Mouse (Mus musculus): Measurements from ENCODE around the gene Herpud1.

The Herpud1 gene

GRCm38 (mm10) chr8:94386214-94387026, at the start of gene Herpud1:
Herpud1 (plus strand) TSS chr8:94386438.
- WGBS: under 1% methylated on average over 65 of the region's 65 CpGs

DNA sequence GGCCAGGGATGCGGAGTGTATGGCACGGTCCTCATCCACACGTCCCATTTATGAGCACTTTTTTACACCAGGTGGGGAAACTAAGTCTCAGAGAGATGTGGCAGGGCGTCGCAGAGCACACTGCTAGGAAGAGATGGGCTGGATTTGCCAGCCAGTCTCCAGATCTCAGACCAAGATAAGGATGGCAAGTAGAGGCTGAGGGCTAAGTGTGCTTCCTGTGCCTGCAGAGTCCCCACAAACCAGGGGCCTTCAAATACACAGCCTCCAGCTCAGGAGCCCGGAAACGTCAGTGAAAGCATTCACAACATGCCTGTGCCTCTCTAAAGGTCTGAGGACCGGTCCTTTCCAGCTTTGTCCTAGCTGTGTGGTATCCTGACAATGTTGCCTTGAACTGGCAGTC, 48.7 kb upstream of the Herpud1 start:
- 84% methylated on average over 8 of the region's 8 CpGs for WGBS

- 90% methylated on average over 7 of the region's 7 CpGs for WGBS
Measured at GRCm38 (mm10) chr8:94340796-94341195, 45.4 kb upstream of the Herpud1 start.

- 90% methylated on average over 10 of the region's 10 CpGs for WGBS
Measured at GRCm38 (mm10) chr8:94342691-94343090, 43.5 kb upstream of the Herpud1 start.

DNA sequence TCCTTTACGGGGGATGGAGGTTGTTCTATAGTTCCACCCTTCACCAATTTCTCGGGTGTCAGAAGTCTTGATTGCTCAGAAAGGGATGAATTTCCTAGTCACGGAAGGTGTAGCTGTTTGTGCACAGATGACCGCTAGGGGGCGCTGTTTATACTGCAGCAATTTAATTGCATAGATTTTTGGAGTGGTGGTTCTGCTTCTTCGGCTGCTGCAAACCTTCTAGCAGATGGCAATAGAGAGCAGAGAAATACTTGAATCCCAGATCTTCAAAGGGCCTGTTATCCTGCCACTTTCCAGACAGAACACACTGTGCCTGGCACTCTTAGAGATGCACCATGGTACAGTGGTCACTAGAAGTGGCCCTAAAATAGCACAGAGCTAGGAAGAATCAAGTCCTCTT, 42.9 kb upstream of the Herpud1 start:
- WGBS: 11% methylated on average over 6 of the region's 6 CpGs

DNA sequence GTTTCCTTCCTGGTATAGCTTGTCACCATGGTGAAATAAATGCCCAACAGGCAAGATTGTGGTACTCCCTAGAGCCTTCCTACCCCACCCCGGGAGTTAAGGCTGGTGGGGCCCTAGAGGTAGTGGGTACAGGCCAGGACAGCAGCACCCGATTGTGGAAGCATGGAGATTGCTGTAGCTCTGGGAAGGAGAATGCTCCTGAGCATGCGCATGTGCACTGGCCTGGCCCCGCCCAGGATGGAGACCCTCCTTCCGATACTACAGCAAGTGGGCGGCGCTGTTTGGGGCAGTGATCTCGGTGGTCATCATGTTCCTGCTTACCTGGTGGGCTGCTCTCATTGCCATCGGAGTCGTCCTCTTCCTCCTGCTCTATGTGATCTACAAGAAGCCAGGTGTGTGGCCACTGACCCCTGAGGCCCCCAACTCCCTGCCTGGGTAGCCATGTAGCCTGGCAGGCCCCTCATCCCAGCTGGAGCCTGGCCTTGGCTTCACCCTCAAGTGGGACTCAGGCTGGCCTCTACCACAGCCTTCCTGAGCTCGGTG, 42.4 kb upstream of the Herpud1 start:
- 93% methylated on average over 11 of the region's 11 CpGs for WGBS

- WGBS: 91% methylated on average over 4 of the region's 4 CpGs
Measured at GRCm38 (mm10) chr8:94345657-94346056, 40.6 kb upstream of the Herpud1 start.

DNA sequence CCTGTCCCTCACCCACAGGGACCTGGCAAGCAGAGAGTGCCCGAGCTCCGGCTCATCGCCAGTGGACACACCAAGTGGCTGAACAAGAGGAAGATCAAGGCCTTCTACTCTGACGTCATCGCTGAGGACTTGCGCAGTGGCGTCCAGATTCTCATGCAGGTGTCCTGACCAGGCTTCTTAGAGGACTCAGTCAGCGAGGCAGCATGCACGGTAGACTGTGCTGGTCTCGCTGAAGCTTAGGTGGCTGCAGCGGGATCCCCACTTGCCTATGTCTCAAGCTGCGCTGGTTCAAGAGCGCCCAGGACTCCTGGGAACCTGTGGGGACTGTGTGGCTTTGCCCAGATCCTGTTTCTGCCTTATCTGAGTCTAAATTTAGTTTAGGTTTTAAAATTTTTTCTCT, 40.0 kb upstream of the Herpud1 start:
- WGBS: 95% methylated on average over 13 of the region's 13 CpGs

GRCm38 (mm10) chr8:94348425-94348824, 37.8 kb upstream of the Herpud1 start:
- WGBS: 79% methylated on average over 9 of the region's 9 CpGs

GRCm38 (mm10) chr8:94354069-94354531, 32.1 kb upstream of the Herpud1 start:
- 93% methylated on average over 7 of the region's 7 CpGs for WGBS

DNA sequence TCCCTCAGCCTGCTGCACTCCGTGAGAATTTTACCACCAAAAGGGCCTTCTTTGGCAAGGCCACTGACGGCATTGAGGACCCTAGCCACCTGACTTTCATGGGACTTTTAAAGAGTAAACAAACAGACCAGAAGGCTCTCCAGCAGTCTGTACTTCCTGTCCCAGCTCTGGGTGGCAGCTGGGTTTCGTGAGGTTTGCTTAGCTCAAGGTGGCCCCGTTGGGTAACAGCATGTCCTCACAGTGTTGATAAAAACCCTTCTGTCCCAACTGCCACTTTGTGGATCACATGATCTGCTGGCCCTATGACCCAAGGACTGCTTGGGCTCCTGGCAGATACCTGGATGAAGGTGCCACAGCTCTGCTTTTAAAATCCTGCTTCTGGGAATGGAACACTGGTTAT, 31.7 kb upstream of the Herpud1 start:
- 77% methylated on average over 4 of the region's 4 CpGs for WGBS

DNA sequence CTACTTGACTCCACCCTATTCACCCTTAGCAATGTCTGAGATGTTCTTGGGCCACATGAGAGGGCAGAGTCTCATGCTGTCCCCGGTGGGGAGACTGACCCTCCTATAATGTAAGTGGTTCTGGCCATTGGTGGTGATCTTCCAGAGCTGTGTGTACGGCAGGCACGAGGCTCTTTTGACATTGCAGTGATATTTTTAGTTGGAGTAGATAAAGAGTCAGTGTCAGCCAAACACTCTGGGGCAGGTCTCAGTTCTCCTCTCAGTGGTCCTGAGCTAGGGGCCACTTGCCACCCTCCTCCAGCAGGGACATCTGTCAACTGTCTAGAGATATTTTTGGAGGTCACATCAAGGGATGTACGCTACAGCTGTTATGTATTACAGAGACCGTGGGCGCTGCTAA, 29.0 kb upstream of the Herpud1 start:
- WGBS: 85% methylated on average over 6 of the region's 6 CpGs

DNA sequence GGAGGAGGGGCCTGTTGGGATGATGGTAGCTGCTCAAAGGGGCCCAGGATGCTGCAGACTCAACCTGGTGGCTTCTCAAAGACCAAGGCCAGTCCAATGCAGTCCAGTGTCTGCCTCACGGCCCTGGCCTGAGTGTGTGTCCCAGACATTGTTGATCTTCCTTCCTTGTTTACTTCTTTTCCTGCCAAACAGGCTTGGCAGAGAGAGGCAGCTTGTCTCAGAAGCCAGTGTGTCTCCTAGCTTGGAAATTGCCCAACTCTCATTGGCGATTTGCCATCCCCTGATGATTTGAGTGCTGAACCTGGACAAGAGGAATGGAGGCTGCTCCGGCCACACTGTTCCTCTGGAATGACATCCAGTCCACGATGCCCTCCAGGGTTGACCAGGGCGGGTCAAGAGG, 27.7 kb upstream of the Herpud1 start:
- WGBS: 54% methylated on average over 5 of the region's 5 CpGs

DNA sequence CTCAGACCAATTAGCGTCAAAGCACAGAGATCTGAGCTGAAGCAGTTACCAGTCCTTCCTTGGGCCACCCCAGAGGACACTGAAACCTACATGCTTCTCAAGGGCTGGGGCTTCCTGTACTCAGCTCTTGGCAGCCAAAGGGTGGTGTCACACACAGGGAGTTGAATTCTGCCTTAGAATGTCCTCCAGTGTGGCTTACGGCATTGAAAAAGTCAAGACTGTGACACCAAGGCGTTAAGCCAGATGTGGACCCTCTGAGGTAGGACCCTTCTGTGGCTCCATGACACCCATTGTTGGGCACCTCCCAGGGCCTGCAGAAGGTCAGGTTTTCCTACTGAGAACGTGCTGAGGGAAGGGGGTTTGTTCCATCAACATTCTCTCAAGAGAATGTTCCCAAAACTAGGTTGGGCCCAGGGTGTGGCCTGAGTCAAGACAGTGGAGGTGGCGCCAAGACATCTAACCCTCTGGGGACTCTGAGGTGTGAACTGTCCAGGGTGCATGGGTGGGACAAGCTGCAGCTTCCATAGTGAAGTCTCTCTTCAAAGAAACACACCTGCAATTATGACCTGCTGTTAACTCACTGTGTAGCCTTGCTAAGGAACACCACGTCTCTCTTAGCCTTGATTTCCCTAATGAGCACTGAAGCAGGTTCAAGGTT, 24.3 kb upstream of the Herpud1 start:
- 88% methylated on average over 6 of the region's 6 CpGs for WGBS

GRCm38 (mm10) chr8:94362607-94363239, 23.5 kb upstream of the Herpud1 start:
- 80% methylated on average over 7 of the region's 7 CpGs for WGBS

DNA sequence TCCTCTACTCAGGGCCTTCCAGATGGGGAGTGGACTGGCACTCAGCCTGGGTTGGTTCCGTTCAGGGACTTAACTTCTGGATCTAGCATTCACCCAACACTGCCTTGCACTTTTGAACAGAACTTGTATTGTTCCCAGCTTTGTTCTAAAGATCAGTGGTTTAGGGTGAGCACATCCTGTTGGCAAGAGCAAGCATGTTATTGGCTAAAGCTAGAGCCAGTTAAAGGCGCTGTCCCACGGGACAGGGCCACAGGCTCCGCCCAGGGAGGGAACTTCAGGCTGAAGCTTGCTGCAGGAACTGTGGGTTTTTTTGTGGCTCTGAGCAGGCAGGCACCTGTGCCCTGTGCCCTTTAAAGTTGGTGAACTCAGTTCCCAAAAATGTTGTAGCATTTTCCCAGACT, 22.9 kb upstream of the Herpud1 start:
- WGBS: 41% methylated on average over 4 of the region's 4 CpGs

DNA sequence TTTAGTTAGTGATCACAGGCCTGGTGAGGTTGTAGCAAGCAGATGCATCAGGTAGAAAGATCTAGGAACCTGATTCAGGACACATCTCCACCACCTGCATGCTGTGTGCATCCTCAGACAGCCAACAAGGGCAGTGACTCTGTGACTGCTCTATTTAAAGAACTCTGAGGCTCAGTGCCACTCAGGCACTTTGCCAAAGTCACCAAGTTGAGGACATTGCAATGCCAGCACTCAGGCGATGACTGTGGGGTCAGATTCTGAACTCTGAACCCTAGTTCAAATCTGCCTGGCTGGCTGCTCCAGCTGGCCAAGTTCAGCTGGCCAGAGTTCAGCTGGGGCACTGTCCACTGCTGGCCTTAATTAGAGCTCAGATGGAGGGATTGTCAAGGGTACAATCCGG, 22.3 kb upstream of the Herpud1 start:
- WGBS: 53% methylated on average over 2 of the region's 2 CpGs

DNA sequence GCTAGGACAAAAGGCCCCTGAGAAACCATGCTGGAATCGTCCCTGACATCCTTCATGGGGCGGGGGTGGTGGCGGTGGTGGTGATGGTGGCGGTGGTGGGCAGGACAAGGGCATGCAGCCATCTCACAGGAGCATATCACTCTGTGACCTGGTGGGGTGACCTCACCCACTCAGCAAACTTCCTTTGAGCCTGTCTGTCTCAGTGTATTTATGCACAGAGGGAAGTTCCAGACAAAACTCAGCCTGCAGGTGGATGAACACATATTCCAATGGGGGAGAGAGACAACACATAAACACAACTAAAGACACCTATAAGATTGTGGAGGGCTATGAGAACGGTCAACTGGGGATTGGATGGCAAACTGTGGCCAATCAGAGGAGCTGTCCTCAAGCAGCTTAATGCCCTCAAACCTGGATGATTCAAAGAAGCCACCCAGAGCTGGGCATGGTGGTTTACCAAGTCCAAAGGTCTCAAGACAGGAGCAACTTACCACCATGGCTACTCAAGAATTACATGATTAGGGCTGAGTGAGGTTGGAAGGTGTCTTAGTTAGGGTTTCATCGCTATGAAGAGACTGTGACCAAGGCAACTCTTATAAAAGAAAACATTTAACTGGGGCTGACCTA, 21.4 kb upstream of the Herpud1 start:
- WGBS: 88% methylated on average over 6 of the region's 6 CpGs

DNA sequence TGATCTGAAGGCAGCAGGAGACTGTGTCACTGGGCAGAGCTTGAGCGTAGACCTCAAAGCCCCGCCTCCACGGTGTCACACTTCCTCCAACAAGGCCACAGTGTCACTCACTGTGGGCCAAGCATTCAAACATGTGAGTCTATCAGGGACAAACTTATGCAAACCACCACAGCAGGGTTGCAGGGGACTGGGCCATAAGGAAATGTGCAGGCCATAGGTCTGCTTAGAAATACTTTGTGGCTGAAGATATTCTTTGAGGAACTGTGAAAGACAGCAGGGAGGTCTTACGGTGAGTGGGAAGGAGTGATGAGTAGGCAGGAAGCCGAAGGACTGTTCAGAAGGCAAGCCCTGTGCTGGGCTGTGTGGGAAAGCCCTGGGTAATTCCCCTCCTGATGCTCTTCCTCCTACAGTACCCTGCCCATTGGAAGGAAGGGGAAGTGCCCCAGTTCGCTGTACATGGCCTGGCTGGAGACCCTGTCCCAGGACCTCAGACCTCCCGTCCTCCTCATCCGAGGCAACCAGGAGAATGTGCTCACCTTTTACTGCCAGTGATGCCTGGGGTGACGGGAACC, 20.7 kb upstream of the Herpud1 start:
- 73% methylated on average over 9 of the region's 9 CpGs for WGBS

DNA sequence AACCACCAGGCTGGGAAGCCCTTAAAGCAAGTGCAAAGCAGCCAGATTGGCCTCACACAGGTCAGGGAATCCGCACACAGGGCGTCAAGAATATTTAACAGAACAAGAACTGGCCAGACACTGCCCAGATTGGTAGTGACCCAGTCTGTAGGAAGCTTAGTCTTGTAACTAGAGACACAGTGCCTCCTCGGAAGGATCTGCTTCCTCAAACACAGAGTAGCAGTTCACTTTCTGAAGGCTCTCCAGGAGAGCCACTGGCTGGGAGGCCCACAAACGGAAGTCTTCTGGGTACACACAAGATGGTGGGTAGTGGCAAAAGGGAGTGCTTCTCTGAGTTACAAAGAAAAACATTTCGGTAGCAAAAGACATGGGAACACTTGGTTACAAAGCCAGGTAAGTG, 15.4 kb upstream of the Herpud1 start:
- WGBS: 86% methylated on average over 5 of the region's 5 CpGs

DNA sequence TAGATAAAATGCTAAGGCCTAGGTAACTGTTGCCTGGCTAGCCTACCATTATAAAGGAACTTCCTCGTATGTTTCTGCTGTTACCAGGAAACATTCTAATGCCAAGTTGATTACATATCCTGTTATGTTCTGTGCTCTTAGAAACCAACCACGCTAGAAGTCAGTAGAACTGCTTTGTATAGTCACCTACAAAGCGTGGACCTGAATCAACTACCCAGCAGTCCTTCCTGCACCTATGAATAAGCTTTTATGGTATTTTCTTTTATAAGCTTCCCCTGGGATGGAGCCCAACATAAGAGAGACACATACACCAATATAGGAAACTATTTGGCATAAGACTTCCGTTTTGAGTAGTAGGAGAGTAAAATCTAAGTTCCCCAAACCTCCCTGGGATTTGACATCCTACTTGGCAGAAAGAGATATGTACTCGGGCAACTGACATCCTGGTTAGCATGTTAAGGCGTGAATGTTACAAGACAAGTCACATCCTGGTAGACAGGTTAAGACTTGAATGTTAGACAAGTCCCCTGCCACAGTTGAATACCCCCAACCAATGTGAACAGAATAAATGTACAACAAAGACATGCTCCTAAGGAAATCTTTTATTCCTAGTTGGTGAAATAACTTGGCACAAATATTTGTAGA, 13.2 kb upstream of the Herpud1 start:
- 72% methylated on average over 6 of the region's 6 CpGs for WGBS

All from cerebral cortex, adult 2 months (tissue).